Mouse (Mus musculus): Measurements from ENCODE around the gene Slc29a3. TPM values are rescaled to one million over a fixed set of nuclear protein-coding genes. Genes with fewer than 3 reads are reported as not detected.

Slc29a3 gene
- polyA plus RNA-seq, 1 experiment from 2014 or later: 12.7 TPM

DNA sequence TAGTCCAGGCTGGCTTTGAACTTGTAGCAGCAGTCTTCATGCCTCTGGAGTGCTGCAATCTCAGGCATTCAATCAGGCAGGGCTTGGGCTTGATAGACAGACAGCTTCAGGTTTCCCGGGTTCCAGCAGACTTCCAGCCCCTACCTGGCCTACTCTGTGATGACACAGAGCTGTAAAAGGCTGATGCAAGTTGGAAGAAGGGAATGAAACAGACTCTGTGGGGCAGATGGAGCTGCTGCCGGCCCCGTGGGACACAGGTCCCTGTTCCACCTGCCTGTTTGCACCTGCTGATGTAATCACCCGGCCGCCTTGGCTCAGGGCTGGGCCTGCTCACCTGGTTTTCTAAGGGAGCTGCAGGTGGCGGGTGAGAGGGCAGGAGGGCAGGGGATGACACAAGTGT lies 38.3 kb upstream of the Slc29a3 start:
- Histone ChIP-seq H3K27ac (replicated peaks) (no peak overlapping the region), H3K4me1 (peaks cover 74% of the 10 kb centered on the region), H3K4me3 (no peak overlapping the region), H3K36me3 (replicated peaks) (no peaks in the 10 kb centered on the region), H3K27me3 (replicated peaks; ENCODE audit: low read depth, poor library complexity, severe bottlenecking) (peaks cover 19% of the 10 kb centered on the region), H3K9me3 (no peaks in the 10 kb centered on the region)
- 88% methylated on average over 6 of the region's 6 CpGs for WGBS
- DNase-seq (ENCODE audit: low spot score): no peak

- peaks cover 4% of the 10 kb centered on the region for H3K36me3 ChIP-seq (replicated peaks)
- H3K27ac ChIP-seq (replicated peaks): 0 out of 2 replicates have a peak overlapping the region, but pooled peaks have one; percentile 14
- H3K4me3 ChIP-seq: no peak overlapping the region
- no peaks in the 10 kb centered on the region for H3K9me3 ChIP-seq
- WGBS: 84% methylated on average over 16 of the region's 16 CpGs
- DNase-seq (ENCODE audit: low spot score): no peak
- peaks cover 50% of the 10 kb centered on the region for H3K4me1 ChIP-seq
- H3K27me3 ChIP-seq (replicated peaks; ENCODE audit: low read depth, poor library complexity, severe bottlenecking): peaks cover 9% of the 10 kb centered on the region
These were observed 34.9 kb upstream of the Slc29a3 start for GRCm38 (mm10) chr10:60787303-60788074.

- Histone ChIP-seq H3K9me3 (no peaks in the 10 kb centered on the region), H3K27ac (replicated peaks) (no peak overlapping the region), H3K36me3 (replicated peaks) (peaks cover 8% of the 10 kb centered on the region), H3K4me1 (peaks cover 39% of the 10 kb centered on the region), H3K27me3 (replicated peaks; ENCODE audit: low read depth, poor library complexity, severe bottlenecking) (peaks cover 17% of the 10 kb centered on the region; the same call in 1 of the 2 replicates), H3K4me3 (no peak overlapping the region)
- DNase-seq (ENCODE audit: low spot score): no peak
- 38% methylated on average over 2 of the region's 2 CpGs for WGBS
These were observed 31.0 kb upstream of the Slc29a3 start for GRCm38 (mm10) chr10:60783608-60784007.

GRCm38 (mm10) chr10:60779628-60780027 lies 27.0 kb upstream of the Slc29a3 start:
- H3K27ac ChIP-seq (replicated peaks): 0 out of 2 replicates have a peak overlapping the region, but pooled peaks have one; percentile 20
- H3K9me3 ChIP-seq: no peaks in the 10 kb centered on the region
- H3K4me1 ChIP-seq: peaks cover 20% of the 10 kb centered on the region
- H3K36me3 ChIP-seq (replicated peaks): peaks cover 41% of the 10 kb centered on the region
- 12% methylated on average over 9 of the region's 9 CpGs for WGBS
- peaks cover 17% of the 10 kb centered on the region; the same call in 1 of the 2 replicates for H3K27me3 ChIP-seq (replicated peaks; ENCODE audit: low read depth, poor library complexity, severe bottlenecking)
- no peak overlapping the region for H3K4me3 ChIP-seq
- DNase-seq (ENCODE audit: low spot score): peak; percentile 89

- Histone ChIP-seq H3K36me3 (replicated peaks) (peaks cover 51% of the 10 kb centered on the region), H3K4me3 (no peak overlapping the region), H3K27ac (replicated peaks) (no peak overlapping the region), H3K4me1 (peaks cover 16% of the 10 kb centered on the region), H3K9me3 (no peaks in the 10 kb centered on the region), H3K27me3 (replicated peaks; ENCODE audit: low read depth, poor library complexity, severe bottlenecking) (peaks cover 17% of the 10 kb centered on the region; the same call in 1 of the 2 replicates)
- WGBS: 80% methylated on average over 12 of the region's 12 CpGs
- peak; percentile 74 for DNase-seq (ENCODE audit: low spot score)
These were observed 25.9 kb upstream of the Slc29a3 start for GRCm38 (mm10) chr10:60778542-60778941.

GRCm38 (mm10) chr10:60775473-60775872 lies 22.9 kb upstream of the Slc29a3 start:
- peaks cover 75% of the 10 kb centered on the region for H3K36me3 ChIP-seq (replicated peaks)
- DNase-seq (ENCODE audit: low spot score): peak; percentile 52

GRCm38 (mm10) chr10:60774616-60775015 lies 22.0 kb upstream of the Slc29a3 start:
- H3K27me3 ChIP-seq (replicated peaks; ENCODE audit: low read depth, poor library complexity, severe bottlenecking): no peaks in the 10 kb centered on the region
- WGBS: 96% methylated on average over 13 of the region's 13 CpGs
- no peak for DNase-seq (ENCODE audit: low spot score)
- peaks cover 78% of the 10 kb centered on the region for H3K36me3 ChIP-seq (replicated peaks)
- H3K4me3 ChIP-seq: no peak overlapping the region
- H3K9me3 ChIP-seq: no peaks in the 10 kb centered on the region
- no peak overlapping the region for H3K27ac ChIP-seq (replicated peaks)
- H3K4me1 ChIP-seq: peaks cover 2% of the 10 kb centered on the region; the same call in 1 of the 2 replicates

More at GRCm38 (mm10) chr10:60775473-60775872, 22.9 kb upstream of the Slc29a3 start:
- Histone ChIP-seq H3K9me3 (no peaks in the 10 kb centered on the region), H3K4me3 (no peak overlapping the region), H3K4me1 (peaks cover 9% of the 10 kb centered on the region), H3K27me3 (replicated peaks; ENCODE audit: low read depth, poor library complexity, severe bottlenecking) (peaks cover 6% of the 10 kb centered on the region; the same call in 1 of the 2 replicates), H3K27ac (replicated peaks) (no peak overlapping the region)
- WGBS: 76% methylated on average over 6 of the region's 6 CpGs

DNA sequence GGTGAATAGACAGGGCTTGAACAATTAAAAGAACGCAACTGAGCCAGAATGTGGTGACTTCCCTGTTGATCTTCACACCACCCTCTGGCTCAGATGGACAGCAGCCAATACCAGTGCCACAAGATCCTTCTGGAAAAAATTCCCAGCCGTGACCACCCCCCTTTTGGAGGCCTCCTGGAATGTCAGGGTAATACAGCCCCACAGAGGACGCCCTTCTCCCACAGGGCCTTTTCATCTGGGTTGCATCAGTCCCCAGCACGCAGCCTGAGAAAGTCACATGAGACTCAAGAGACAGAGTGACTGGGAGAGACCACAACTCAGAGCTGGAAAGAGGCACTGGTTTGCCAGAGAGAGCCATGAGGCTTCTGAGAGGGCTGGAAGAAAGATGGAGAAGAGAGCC lies 18.3 kb upstream of the Slc29a3 start:
- Histone ChIP-seq H3K9me3 (no peaks in the 10 kb centered on the region), H3K36me3 (replicated peaks) (peaks cover 82% of the 10 kb centered on the region), H3K27ac (replicated peaks) (no peak overlapping the region), H3K4me1 (no peaks in the 10 kb centered on the region), H3K4me3 (no peak overlapping the region), H3K27me3 (replicated peaks; ENCODE audit: low read depth, poor library complexity, severe bottlenecking) (no peaks in the 10 kb centered on the region)
- 72% methylated on average over 4 of the region's 4 CpGs for WGBS
- no peak for DNase-seq (ENCODE audit: low spot score)

DNA sequence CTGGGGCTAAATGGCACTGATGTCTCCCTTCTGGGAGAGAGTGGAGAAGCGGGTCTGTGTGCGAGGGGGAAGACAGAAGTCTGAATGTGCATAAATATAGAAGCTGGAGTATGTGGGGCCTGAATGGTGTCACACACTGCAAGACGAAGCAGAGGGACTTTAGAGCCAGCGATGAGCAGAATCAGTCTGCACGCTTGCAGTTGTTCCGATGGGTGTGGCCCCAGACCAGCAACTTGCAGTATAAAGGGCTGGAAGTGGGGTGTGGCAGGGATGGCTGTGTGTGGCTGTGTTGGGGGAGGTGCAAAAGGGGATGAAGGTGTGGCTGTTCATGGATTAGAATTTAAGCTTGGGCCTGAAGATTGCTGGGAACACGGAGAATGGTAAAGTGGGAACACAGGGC lies 16.0 kb upstream of the Slc29a3 start:
- DNase-seq (ENCODE audit: low spot score): no peak
- H3K27ac ChIP-seq (replicated peaks): no peak overlapping the region

DNA sequence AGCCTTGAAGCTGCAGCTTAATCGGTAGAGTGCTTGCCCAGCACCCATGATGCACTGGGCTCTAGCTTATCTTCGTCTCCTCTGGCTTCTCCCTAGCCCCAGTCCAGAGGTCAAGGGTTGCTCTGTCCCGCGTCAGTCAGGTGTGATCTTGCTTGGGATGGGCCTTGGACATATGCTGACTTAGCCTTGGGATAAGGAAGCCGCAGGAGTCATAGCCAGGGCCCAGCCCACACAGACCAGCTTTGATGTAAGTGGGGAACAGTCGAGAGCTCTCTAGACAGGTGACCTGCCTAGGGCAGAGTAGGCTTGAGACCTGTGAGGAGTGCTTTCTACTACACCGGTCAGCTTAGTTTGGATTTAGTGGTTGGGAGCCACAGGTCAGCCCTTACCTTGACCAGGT lies 14.8 kb upstream of the Slc29a3 start:
- 86% methylated on average over 7 of the region's 7 CpGs for WGBS

More for the DNA sequence above, 16.0 kb upstream of the Slc29a3 start:
- H3K4me1 ChIP-seq: 0 out of 2 replicates have a peak, but pooled peaks cover 3% of the 10 kb centered on the region
- peaks cover 79% of the 10 kb centered on the region for H3K36me3 ChIP-seq (replicated peaks)
- H3K27me3 ChIP-seq (replicated peaks; ENCODE audit: low read depth, poor library complexity, severe bottlenecking): no peaks in the 10 kb centered on the region
- no peaks in the 10 kb centered on the region for H3K9me3 ChIP-seq
- no peak overlapping the region for H3K4me3 ChIP-seq
- WGBS: 88% methylated on average over 7 of the region's 7 CpGs

DNA sequence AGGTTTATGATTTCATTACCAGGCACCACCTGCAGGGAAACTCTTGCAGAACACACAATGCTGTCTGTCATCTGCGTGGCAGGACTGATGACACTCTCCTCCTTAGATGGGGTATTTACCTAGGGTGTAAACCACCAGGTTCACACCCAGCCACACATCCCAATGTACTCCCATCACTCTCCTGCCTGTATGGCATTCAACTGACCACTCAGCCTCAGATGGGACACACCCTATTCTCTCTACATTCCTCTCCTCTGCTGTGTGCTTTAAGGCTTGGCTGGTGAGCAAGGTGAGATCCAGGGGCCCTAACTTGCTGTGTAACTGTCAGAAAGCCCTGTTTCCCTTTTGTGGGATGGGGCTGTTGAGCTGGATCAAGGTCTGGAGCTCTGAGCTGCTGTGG lies 9.5 kb upstream of the Slc29a3 start:
- Histone ChIP-seq H3K4me3 (no peak overlapping the region), H3K9me3 (no peaks in the 10 kb centered on the region), H3K36me3 (replicated peaks) (peaks cover 29% of the 10 kb centered on the region), H3K4me1 (0 out of 2 replicates have a peak, but pooled peaks cover 3% of the 10 kb centered on the region), H3K27me3 (replicated peaks; ENCODE audit: low read depth, poor library complexity, severe bottlenecking) (no peaks in the 10 kb centered on the region), H3K27ac (replicated peaks) (no peak overlapping the region)
- DNase-seq (ENCODE audit: low spot score): no peak
- WGBS: 90% methylated on average over 1 of the region's 1 CpGs

More for the DNA sequence above, 14.8 kb upstream of the Slc29a3 start:
- no peaks in the 10 kb centered on the region for H3K27me3 ChIP-seq (replicated peaks; ENCODE audit: low read depth, poor library complexity, severe bottlenecking)
- H3K4me3 ChIP-seq: no peak overlapping the region
- DNase-seq (ENCODE audit: low spot score): no peak
- H3K4me1 ChIP-seq: 0 out of 2 replicates have a peak, but pooled peaks cover 3% of the 10 kb centered on the region
- H3K27ac ChIP-seq (replicated peaks): no peak overlapping the region
- peaks cover 67% of the 10 kb centered on the region for H3K36me3 ChIP-seq (replicated peaks)
- H3K9me3 ChIP-seq: no peaks in the 10 kb centered on the region

DNA sequence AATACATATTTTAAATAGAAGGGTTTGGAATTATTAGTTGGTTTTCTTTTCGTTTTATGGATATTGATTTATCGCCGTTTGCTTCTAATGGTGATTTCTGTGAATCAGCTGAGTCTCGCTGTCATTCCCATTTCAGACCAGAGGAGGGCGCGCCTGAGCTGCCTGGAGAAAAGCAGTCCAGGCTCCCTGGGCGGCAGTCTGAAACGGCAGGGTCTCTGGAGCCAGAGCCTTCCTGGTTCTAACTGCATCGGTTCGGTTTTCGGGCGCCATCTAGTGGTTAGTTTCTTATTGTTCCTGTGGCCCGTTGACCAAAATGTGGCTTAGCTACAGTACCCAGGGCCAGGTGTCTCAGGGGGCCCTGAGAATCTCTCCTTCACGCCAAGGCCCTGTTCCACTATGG lies 7.8 kb upstream of the Slc29a3 start:
- 6% methylated on average over 14 of the region's 14 CpGs for WGBS
- Histone ChIP-seq H3K36me3 (replicated peaks) (peaks cover 12% of the 10 kb centered on the region), H3K4me1 (0 out of 2 replicates have a peak, but pooled peaks cover 3% of the 10 kb centered on the region), H3K27me3 (replicated peaks; ENCODE audit: low read depth, poor library complexity, severe bottlenecking) (no peaks in the 10 kb centered on the region), H3K4me3 (no peak overlapping the region), H3K27ac (replicated peaks) (no peak overlapping the region), H3K9me3 (no peaks in the 10 kb centered on the region)
- peak; percentile 91 for DNase-seq (ENCODE audit: low spot score)

DNA sequence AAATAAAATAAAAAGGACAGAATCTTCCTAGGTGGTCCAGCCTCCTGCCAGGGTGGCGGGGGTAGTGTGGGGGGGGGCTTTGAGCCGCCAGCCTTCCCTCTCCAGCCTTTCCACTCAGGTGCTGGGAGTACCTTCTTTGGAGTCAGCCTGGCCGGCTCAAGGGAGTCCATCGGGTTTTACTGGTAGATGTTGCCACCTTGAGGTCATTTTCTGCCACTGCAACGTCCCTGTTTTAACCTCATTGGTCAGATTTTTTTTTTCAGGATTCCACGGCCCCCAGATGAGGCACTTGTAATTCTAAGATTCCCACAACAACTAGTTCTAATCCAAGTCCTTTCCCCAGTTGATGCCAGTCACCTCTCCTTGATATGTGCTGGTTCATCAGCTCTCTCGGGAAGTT lies 4.4 kb upstream of the Slc29a3 start:
- Histone ChIP-seq H3K27ac (replicated peaks) (no peak overlapping the region), H3K9me3 (no peaks in the 10 kb centered on the region), H3K36me3 (replicated peaks) (no peaks in the 10 kb centered on the region), H3K27me3 (replicated peaks; ENCODE audit: low read depth, poor library complexity, severe bottlenecking) (no peaks in the 10 kb centered on the region), H3K4me3 (no peak overlapping the region), H3K4me1 (peaks cover 15% of the 10 kb centered on the region)
- DNase-seq (ENCODE audit: low spot score): peak; percentile 72
- whole genome bisulfite sequencing: 6% methylated on average over 7 of the region's 7 CpGs

Measured in embryonic facial prominence, embryonic 10.5 days (tissue).